Mouse (Mus musculus) neural tube, embryonic 14.5 days (tissue): ENCODE data around the gene Cyth2. TPM values are rescaled to one million over a fixed set of nuclear protein-coding genes. Genes with fewer than 3 reads are reported as not detected.

ENCODE experiments used
- ATAC-seq: fragments of 200-750 bp; cut with Nextera tagmentation; 2 replicates; pipeline ENCODE4 v1.8.0; 2017; ENCODE audit warnings: low read depth, mild to moderate bottlenecking, moderate TSS enrichment, moderate library complexity
- H3K27ac ChIP-seq: fragments of 300-500 bp; sonication (generic); 2 replicates; pipeline ENCODE4 v1.5.1; 2014; ENCODE audit warnings: low read depth, mild to moderate bottlenecking, control low read depth, low read length, moderate library complexity, mixed read lengths
- H3K27me3 ChIP-seq: fragments of 300-500 bp; sonication (generic); 2 replicates; pipeline ENCODE4 v1.6.1; 2014; ENCODE audit warnings: low read length; ENCODE audit not compliant: control insufficient read depth, insufficient read depth
- H3K36me3 ChIP-seq: fragments of 300-500 bp; sonication (generic); 2 replicates; pipeline ENCODE4 v1.6.1; 2014; ENCODE audit warnings: low read length, mixed read lengths; ENCODE audit not compliant: control insufficient read depth, insufficient read depth
- H3K4me1 ChIP-seq: fragments of 300-500 bp; sonication (generic); 2 replicates; pipeline ENCODE4 v1.6.1; 2014; ENCODE audit warnings: low read length; ENCODE audit not compliant: control insufficient read depth, insufficient read depth
- H3K4me2 ChIP-seq: fragments of 300-500 bp; sonication (generic); 2 replicates; pipeline ENCODE4 v1.6.1; 2014; ENCODE audit warnings: mild to moderate bottlenecking, low read depth, low read length, control low read depth
- H3K4me3 ChIP-seq: fragments of 300-500 bp; sonication (generic); 2 replicates; pipeline ENCODE4 v1.5.1; 2014; ENCODE audit warnings: low read depth, low read length, control low read depth, mixed read lengths
- H3K9ac ChIP-seq: fragments of 300-500 bp; sonication (generic); replicated peaks from 2 replicates; pipeline ENCODE4 v1.6.1; 2014; ENCODE audit warnings: low read depth, mild to moderate bottlenecking, control low read depth, low read length, mixed read lengths
- H3K9me3 ChIP-seq: fragments of 300-500 bp; sonication (generic); 2 replicates; pipeline ENCODE4 v1.6.1; 2016; ENCODE audit warnings: low read length; ENCODE audit not compliant: control insufficient read depth
- WGBS: fragments of 180-500 bp; shearing (Covaris S2); extraction: QIAGEN DNeasy Blood & Tissue Kit; methylation state at CpG from one replicate; pipeline ENCODE4 v1.1.7; 2014; 5-methylcytosine and 5-hydroxymethylcytosine counted together
- polyA plus RNA-seq: library from polyadenylated mRNA; unstranded; fragments of >200 nt; fragmentation: Nextera tagmentation; extraction: Ambion mirVana; gene quantifications from 2 replicates; pipeline ENCODE4 v1.2.1, GENCODE M21; 2014

Gene Cyth2
- polyA plus RNA-seq, 1 experiment from 2014 or later, result 223 TPM

DNA sequence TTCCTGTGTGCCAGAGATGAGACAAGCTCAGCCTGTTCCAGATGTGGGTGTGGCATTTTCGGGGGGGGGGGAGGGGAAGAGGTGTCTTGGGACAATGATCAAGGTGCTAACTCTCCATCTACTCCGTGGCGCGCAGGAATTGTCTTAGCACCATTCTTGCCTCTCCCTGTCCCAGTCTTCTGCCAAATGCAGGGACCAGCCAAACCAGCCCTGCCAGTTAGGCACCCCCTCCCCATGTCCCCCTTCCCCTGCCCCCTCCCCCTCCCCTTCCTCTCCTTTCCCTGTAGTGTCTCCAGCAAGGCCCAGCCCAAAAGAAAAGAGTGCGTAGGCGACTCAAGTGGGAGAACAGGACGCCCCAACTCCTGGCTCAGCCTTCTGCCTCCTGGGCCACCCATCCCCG lies 47.6 kb downstream of the Cyth2 start:
- H3K4me2 ChIP-seq, result no peak overlapping the region
- no peaks in the 10 kb centered on the region for H3K36me3 ChIP-seq
- ATAC-seq, result no peak
- H3K9ac ChIP-seq, result no peak overlapping the region
- H3K4me1 ChIP-seq, result no peaks in the 10 kb centered on the region
- no peak overlapping the region for H3K27ac ChIP-seq
- WGBS, result 43% methylated on average over 7 of the region's 8 CpGs
- no peaks in the 10 kb centered on the region for H3K27me3 ChIP-seq
- no peaks in the 10 kb centered on the region for H3K9me3 ChIP-seq
- no peak overlapping the region for H3K4me3 ChIP-seq

DNA sequence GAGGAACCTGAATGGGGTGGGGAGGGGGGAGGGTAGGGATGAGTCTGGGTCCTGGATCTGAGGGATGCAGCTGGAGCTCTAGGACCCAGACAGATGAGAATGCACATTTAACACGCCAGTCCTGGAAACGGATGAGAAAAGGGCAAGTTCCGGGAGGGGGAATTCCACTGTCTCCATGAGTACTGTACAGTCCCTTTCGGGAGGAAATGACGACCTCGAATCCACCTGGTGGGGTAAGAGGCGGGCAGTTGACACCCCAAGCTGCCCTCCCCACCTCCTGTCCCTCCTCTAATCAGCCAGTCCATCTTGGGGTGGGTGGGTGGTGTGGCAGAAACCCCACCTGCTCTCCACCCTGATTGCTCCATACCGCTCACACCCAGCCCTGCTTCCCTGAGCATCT lies 48.4 kb downstream of the Cyth2 start:
- no peak overlapping the region for H3K9ac ChIP-seq
- no peaks in the 10 kb centered on the region for H3K9me3 ChIP-seq
- 70% methylated on average over 8 of the region's 8 CpGs for WGBS
- H3K4me3 ChIP-seq, result no peak overlapping the region
- ATAC-seq, result no peak
- no peaks in the 10 kb centered on the region for H3K27me3 ChIP-seq
- H3K36me3 ChIP-seq, result no peaks in the 10 kb centered on the region
- H3K4me2 ChIP-seq, result no peak overlapping the region
- H3K4me1 ChIP-seq, result no peaks in the 10 kb centered on the region
- H3K27ac ChIP-seq, result no peak overlapping the region

DNA sequence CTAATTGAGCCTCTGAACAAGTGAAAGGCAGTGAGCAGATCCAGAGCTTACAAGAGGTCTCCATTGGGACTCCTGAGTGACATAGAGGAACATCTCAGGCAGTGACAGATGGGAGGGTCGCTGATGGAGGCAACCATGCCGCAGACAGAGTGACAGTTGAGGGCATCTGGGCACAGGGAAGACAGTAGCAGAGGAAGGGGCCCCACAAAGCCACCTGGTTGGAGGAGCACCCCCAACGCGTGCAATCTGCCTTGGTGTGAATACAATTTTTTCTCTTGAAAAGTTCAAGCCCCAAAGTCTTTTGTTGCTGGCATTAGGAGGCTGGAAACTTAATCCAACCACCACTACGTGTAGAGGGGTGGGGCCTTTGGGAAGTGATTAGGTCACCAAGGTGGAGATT lies 54.2 kb downstream of the Cyth2 start:
- no peaks in the 10 kb centered on the region for H3K36me3 ChIP-seq
- no peak overlapping the region for H3K4me3 ChIP-seq
- 70% methylated on average over 5 of the region's 5 CpGs for WGBS
- H3K27me3 ChIP-seq, result 0 out of 2 replicates have a peak, but pooled peaks cover 4% of the 10 kb centered on the region
- H3K4me2 ChIP-seq, result no peak overlapping the region
- H3K9me3 ChIP-seq, result no peaks in the 10 kb centered on the region
- H3K4me1 ChIP-seq, result no peaks in the 10 kb centered on the region
- no peak overlapping the region for H3K9ac ChIP-seq
- no peak overlapping the region for H3K27ac ChIP-seq
- ATAC-seq, result no peak

GRCm38 (mm10) chr7:45759400-45759799 lies 55.0 kb downstream of the Cyth2 start:
- Histone ChIP-seq H3K27me3 (0 out of 2 replicates have a peak, but pooled peaks cover 4% of the 10 kb centered on the region), H3K9me3 (no peaks in the 10 kb centered on the region), H3K4me3 (no peak overlapping the region), H3K9ac (no peak overlapping the region), H3K27ac (no peak overlapping the region), H3K4me2 (no peak overlapping the region), H3K36me3 (no peaks in the 10 kb centered on the region), H3K4me1 (no peaks in the 10 kb centered on the region)
- no peak for ATAC-seq
- WGBS, result 6% methylated on average over 20 of the region's 27 CpGs

Other genes starting within 250 kb of the Cyth2 start
- 15.8 and 19.2 TPM in 2 replicates for gene Bcat2, start 244.4 kb downstream of the Cyth2 start, polyA plus RNA-seq
- gene Fgf21, start 199.1 kb downstream of the Cyth2 start, polyA plus RNA-seq, result not detected in 2 replicates
- not detected in 2 replicates for gene Fut1, start 197.3 kb downstream of the Cyth2 start, polyA plus RNA-seq
- not detected in 2 replicates for gene Izumo1, start 192.8 kb downstream of the Cyth2 start, polyA plus RNA-seq
- 12.8 and 14.2 TPM in 2 replicates for gene Rasip1, start 187.1 kb downstream of the Cyth2 start, polyA plus RNA-seq
- 2.6 and 3.0 TPM in 2 replicates for gene Mamstr, start 174.6 kb downstream of the Cyth2 start, polyA plus RNA-seq
- gene Fut2, start 148.2 kb downstream of the Cyth2 start, polyA plus RNA-seq, result 0.15 and 0.51 TPM in 2 replicates
- 1.8 TPM in 1 of 2 replicates, not detected in the other for gene Ntn5, start 130.6 kb downstream of the Cyth2 start, polyA plus RNA-seq
- 0.13 and 0.54 TPM in 2 replicates for gene Sec1, start 120.2 kb downstream of the Cyth2 start, polyA plus RNA-seq
- gene Car11, start 114.7 kb downstream of the Cyth2 start, polyA plus RNA-seq, result 31.9 and 32.8 TPM in 2 replicates
- gene Dbp, start 109.5 kb downstream of the Cyth2 start, polyA plus RNA-seq, result 2.5 and 2.6 TPM in 2 replicates
- gene Rpl18, start 99.1 kb downstream of the Cyth2 start, polyA plus RNA-seq, result 603 and 609 TPM in 2 replicates
- 15.6 and 19.1 TPM in 2 replicates for gene Sphk2, start 96.6 kb downstream of the Cyth2 start, polyA plus RNA-seq
- 0.17 and 0.24 TPM in 2 replicates for gene Fam83e, start 93.4 kb downstream of the Cyth2 start, polyA plus RNA-seq
- gene Spaca4, start 88.8 kb downstream of the Cyth2 start, polyA plus RNA-seq, result not detected in 2 replicates
- 21.2 and 32.3 TPM in 2 replicates for gene Lmtk3, start 30.8 kb downstream of the Cyth2 start, polyA plus RNA-seq
- gene Sult2b1, start 29.9 kb downstream of the Cyth2 start, polyA plus RNA-seq, result 6.8 and 9.7 TPM in 2 replicates
- 1.1 and 1.3 TPM in 2 replicates for gene Kcnj14, start 10.2 kb upstream of the Cyth2 start, polyA plus RNA-seq
- gene Grwd1, start 16.4 kb upstream of the Cyth2 start, polyA plus RNA-seq, result 39.0 and 40.5 TPM in 2 replicates
- gene Kdelr1, start 58.2 kb upstream of the Cyth2 start, polyA plus RNA-seq, result 67.9 and 98.6 TPM in 2 replicates
- gene Grin2d, start 63.8 kb upstream of the Cyth2 start, polyA plus RNA-seq, result 3.4 and 4.3 TPM in 2 replicates
- gene Syngr4, start 82.1 kb upstream of the Cyth2 start, polyA plus RNA-seq, result 0.37 TPM in 1 of 2 replicates, not detected in the other
- gene Tmem143, start 82.4 kb upstream of the Cyth2 start, polyA plus RNA-seq, result 4.0 and 4.8 TPM in 2 replicates
- gene Emp3, start 106.8 kb upstream of the Cyth2 start, polyA plus RNA-seq, result 5.3 and 36.4 TPM in 2 replicates
- 3.8 and 4.0 TPM in 2 replicates for gene Ccdc114, start 109.5 kb upstream of the Cyth2 start, polyA plus RNA-seq
- gene Abcc6, start 215.7 kb upstream of the Cyth2 start, polyA plus RNA-seq, result 0.37 and 0.40 TPM in 2 replicates
- 26.0 and 28.5 TPM in 2 replicates for gene Nomo1, start 219.1 kb upstream of the Cyth2 start, polyA plus RNA-seq